Mouse (Mus musculus): Measurements from ENCODE around the gene Rln1. TPM values are rescaled to one million over a fixed set of nuclear protein-coding genes. Genes with fewer than 3 reads are reported as not detected.
A peak's percentile ranks its signal among the peaks of the same experiment; 100 is the strongest.

Gene Rln1
- total and polyA plus RNA-seq, 3 experiments = not detected

DNA sequence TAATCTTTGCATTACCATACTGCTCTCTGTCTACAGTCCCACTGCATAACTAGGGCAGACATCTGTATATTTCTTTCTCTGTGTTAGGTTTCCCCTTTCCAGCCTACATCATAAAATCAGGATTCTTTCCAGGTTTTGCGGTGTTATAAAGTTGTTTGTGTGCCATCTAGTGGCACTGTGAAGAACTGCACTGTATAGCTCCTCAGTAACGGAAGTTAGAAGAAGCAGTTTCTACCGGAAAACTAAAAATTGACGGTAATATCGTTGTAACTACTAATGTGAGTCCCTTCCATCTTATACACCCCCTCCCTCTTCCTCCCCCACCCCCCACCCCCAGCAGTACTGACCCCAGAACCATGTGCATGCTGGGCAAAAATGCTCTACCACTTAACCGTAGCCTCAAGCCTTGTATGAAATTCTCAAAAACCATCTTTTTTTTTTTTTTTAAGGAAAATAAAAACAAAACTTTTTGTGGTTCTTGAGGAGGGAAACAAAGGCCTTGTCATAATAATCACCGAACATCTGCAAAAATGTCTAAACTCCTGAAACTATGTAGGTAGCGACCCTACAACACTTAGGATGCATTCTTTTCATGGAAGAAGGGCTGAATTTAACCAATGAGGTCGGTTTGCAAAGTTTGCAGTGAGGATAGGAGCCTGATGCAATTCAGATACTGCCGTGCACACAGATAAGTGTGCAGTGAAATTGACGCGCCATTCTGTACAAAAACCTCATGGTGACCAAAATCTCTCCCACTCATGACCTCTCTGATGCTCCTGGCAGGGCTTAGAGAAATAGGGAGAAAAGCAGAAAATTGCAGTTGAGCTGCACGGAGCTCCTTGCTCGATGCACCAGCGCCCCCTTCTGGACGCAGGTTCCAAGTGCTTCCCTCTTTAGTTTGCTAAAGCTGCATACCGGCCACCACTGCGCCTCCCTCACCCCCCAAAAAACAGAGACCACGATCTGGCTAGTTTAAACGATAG, 20.7 kb upstream of the Rln1 start:
- peak; percentile 84 to 90 for DNase-seq
- Histone ChIP-seq H3K4me1 (ENCODE audit: control insufficient read depth, insufficient read depth, low read length) (no peaks in the 10 kb centered on the region; the same call in 1 of the 2 replicates), H3K79me2 (replicated peaks; ENCODE audit: control insufficient read depth, insufficient read depth, low read length) (no peaks in the 10 kb centered on the region), H3K9ac (ENCODE audit: low read depth, low read length) (no peak overlapping the region; the same call in 1 of the 2 replicates), H3K27ac (peak overlapping the region; percentile 47), H3K27me3 (ENCODE audit: control insufficient read depth, insufficient read depth, low read length) (no peaks in the 10 kb centered on the region), H3K36me3 (ENCODE audit: control insufficient read depth, insufficient read depth, low read length) (0 out of 2 replicates have a peak, but pooled peaks cover 2% of the 10 kb centered on the region), H3K4me3 (peak overlapping the region; percentile 32)
- WGBS = 3% methylated on average over 20 of the region's 20 CpGs
- intact Hi-C loops (cut with DNase I) = loop anchor here (1.0 to 2.0 kb wide), 5 partner anchors 46 to 578 kb away; no protein-coding TSS in a partner anchor
- peak; percentile 86 for TF ChIP-seq EP300 (IDR thresholded peaks at IDR 0.05; ENCODE audit: insufficient read depth, low read depth, low read length)
- no peak for TF ChIP-seq POLR2A (IDR thresholded peaks at IDR 0.05; ENCODE audit: insufficient read depth, low read depth, low read length)
- TF ChIP-seq CTCF (IDR thresholded peaks at IDR 0.05) = peak; percentile 95

DNA sequence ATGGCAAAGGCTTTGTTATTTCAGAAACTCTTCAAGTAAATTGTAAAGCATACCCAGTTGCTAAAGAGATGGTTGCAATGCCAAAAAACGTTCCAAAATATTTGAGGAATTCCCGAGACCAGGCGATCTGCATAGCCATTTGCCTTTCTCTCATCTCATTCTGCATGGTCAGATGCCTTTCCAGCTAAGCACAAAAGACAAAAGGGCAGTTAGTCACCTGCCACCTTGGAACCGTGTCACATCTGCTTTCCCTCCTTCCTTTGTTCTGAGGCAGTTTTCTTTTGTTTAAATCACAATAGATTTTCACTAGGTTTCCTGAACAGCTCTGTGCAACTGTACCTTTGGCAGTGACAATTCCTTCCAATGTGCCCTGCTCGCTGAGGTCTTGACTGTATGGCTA, 16.5 kb upstream of the Rln1 start:
- no peaks in the 10 kb centered on the region; the same call in 1 of the 2 replicates for H3K4me1 ChIP-seq (ENCODE audit: control insufficient read depth, insufficient read depth, low read length)

DNA sequence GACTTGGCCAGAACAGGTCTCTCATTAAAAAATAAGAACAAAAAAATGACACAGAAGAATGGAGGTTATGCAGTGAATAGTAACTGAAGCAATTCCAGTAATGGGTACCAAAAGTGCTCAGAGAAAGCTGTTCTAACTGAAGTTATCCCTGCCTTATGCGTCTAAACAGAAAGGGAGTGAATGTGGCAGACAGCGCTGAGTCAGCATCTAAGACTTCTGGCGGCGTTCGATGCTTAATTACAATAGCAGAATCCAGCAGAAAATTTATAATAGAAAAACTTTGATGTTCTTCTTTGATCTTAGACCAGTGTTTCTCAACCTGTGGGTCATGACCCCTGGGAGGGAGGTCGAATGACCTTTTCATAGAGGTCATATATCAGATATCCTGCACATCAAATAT, 11.2 kb upstream of the Rln1 start:
- intact Hi-C loops (cut with DNase I) = no loop called here
- 85% methylated on average over 6 of the region's 6 CpGs for WGBS
- H3K4me1 ChIP-seq (ENCODE audit: control insufficient read depth, insufficient read depth, low read length) = no peaks in the 10 kb centered on the region

More for the DNA sequence above, 16.5 kb upstream of the Rln1 start:
- Histone ChIP-seq H3K9ac (ENCODE audit: low read depth, low read length) (no peak overlapping the region), H3K27me3 (ENCODE audit: control insufficient read depth, insufficient read depth, low read length) (no peaks in the 10 kb centered on the region), H3K4me3 (no peak overlapping the region), H3K79me2 (replicated peaks; ENCODE audit: control insufficient read depth, insufficient read depth, low read length) (no peaks in the 10 kb centered on the region), H3K27ac (no peak overlapping the region), H3K36me3 (ENCODE audit: control insufficient read depth, insufficient read depth, low read length) (0 out of 2 replicates have a peak, but pooled peaks cover 2% of the 10 kb centered on the region)
- intact Hi-C loops (cut with DNase I) = no loop called here
- TF ChIP-seq POLR2A (IDR thresholded peaks at IDR 0.05; ENCODE audit: insufficient read depth, low read depth, low read length) = no peak
- no peak for DNase-seq
- 64% methylated on average over 5 of the region's 5 CpGs for WGBS

DNA sequence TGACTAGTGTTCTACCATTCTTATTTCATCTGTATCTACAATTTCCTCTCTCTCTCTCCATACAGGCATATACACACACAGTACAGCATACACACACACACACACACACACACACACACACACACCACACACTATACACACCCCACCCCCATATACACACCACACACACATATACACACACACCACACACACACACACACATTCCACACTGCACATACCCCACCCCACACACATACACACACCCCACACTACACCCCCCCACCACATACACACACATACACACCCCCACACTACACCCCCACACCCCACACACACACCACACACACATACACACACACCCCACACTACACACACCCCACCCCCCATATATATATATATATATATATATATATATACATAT, 10.4 kb upstream of the Rln1 start:
- Histone ChIP-seq H3K27me3 (ENCODE audit: control insufficient read depth, insufficient read depth, low read length) (no peaks in the 10 kb centered on the region), H3K36me3 (ENCODE audit: control insufficient read depth, insufficient read depth, low read length) (no peaks in the 10 kb centered on the region), H3K9ac (ENCODE audit: low read depth, low read length) (no peak overlapping the region), H3K79me2 (replicated peaks; ENCODE audit: control insufficient read depth, insufficient read depth, low read length) (no peaks in the 10 kb centered on the region), H3K27ac (no peak overlapping the region), H3K4me3 (no peak overlapping the region), H3K4me1 (ENCODE audit: control insufficient read depth, insufficient read depth, low read length) (no peaks in the 10 kb centered on the region)
- no peak for TF ChIP-seq POLR2A (IDR thresholded peaks at IDR 0.05; ENCODE audit: insufficient read depth, low read depth, low read length)
- no peak for TF ChIP-seq EP300 (IDR thresholded peaks at IDR 0.05; ENCODE audit: insufficient read depth, low read depth, low read length)
- no peak for TF ChIP-seq CTCF (IDR thresholded peaks at IDR 0.05)
- intact Hi-C loops (cut with DNase I) = no loop called here
- no peak for DNase-seq

More for the DNA sequence above, 11.2 kb upstream of the Rln1 start:
- no peak overlapping the region for H3K9ac ChIP-seq (ENCODE audit: low read depth, low read length)
- H3K36me3 ChIP-seq (ENCODE audit: control insufficient read depth, insufficient read depth, low read length) = no peaks in the 10 kb centered on the region
- H3K27me3 ChIP-seq (ENCODE audit: control insufficient read depth, insufficient read depth, low read length) = no peaks in the 10 kb centered on the region
- H3K79me2 ChIP-seq (replicated peaks; ENCODE audit: control insufficient read depth, insufficient read depth, low read length) = no peaks in the 10 kb centered on the region
- no peak overlapping the region for H3K27ac ChIP-seq
- TF ChIP-seq CTCF (IDR thresholded peaks at IDR 0.05) (no peak), EP300 (IDR thresholded peaks at IDR 0.05; ENCODE audit: insufficient read depth, low read depth, low read length) (no peak), POLR2A (IDR thresholded peaks at IDR 0.05; ENCODE audit: insufficient read depth, low read depth, low read length) (no peak)
- no peak for DNase-seq
- H3K4me3 ChIP-seq = no peak overlapping the region

DNA sequence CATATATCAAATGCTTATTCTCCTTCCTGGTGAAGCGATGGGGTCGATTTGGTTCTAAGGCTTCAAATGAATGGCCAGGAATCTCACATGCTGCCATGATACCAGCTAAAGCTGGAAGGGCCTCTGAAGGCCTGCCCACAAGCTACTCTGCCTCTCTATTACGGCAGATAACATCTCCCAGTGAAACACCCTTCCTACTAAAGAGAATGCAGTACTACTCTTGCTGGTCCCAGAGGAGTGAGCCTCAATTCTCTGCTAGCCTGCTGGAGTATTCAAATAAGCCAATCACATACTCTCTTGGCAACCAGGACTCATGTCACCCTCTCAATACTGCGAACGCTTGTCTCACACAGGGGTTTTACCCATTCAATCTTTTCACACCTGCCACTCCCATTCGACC, 7.8 kb upstream of the Rln1 start:
- Histone ChIP-seq H3K36me3 (ENCODE audit: control insufficient read depth, insufficient read depth, low read length) (no peaks in the 10 kb centered on the region), H3K9ac (ENCODE audit: low read depth, low read length) (no peak overlapping the region), H3K79me2 (replicated peaks; ENCODE audit: control insufficient read depth, insufficient read depth, low read length) (no peaks in the 10 kb centered on the region), H3K4me1 (ENCODE audit: control insufficient read depth, insufficient read depth, low read length) (no peaks in the 10 kb centered on the region), H3K27ac (no peak overlapping the region), H3K27me3 (ENCODE audit: control insufficient read depth, insufficient read depth, low read length) (no peaks in the 10 kb centered on the region), H3K4me3 (no peak overlapping the region)
- DNase-seq = no peak
- 78% methylated on average over 6 of the region's 6 CpGs for WGBS
- intact Hi-C loops (cut with DNase I) = no loop called here
- TF ChIP-seq EP300 (IDR thresholded peaks at IDR 0.05; ENCODE audit: insufficient read depth, low read depth, low read length) (no peak), CTCF (IDR thresholded peaks at IDR 0.05) (no peak), POLR2A (IDR thresholded peaks at IDR 0.05; ENCODE audit: insufficient read depth, low read depth, low read length) (no peak)

DNA sequence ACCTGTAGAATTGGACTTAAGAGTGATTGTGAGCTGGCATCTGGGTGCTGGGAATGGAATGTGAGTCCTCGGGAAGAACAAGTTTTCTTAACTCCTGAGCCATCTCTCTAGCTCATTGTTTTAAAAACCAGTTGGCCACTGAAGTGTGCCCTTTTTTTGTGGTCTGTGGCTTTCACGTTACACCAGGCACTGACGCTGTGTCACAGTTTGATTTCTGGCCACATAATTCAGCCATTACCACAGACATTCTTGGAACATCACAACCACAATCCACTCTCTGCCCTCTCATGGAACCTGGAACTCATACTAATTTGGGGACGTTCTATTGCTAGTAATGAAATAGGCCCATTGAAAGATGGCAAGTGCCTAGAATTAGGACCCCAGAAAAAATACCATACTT, 6.6 kb upstream of the Rln1 start:
- no peak for TF ChIP-seq CTCF (IDR thresholded peaks at IDR 0.05)
- no peak for TF ChIP-seq EP300 (IDR thresholded peaks at IDR 0.05; ENCODE audit: insufficient read depth, low read depth, low read length)
- TF ChIP-seq POLR2A (IDR thresholded peaks at IDR 0.05; ENCODE audit: insufficient read depth, low read depth, low read length) = no peak
- Histone ChIP-seq H3K4me3 (no peak overlapping the region), H3K27ac (no peak overlapping the region), H3K27me3 (ENCODE audit: control insufficient read depth, insufficient read depth, low read length) (no peaks in the 10 kb centered on the region), H3K36me3 (ENCODE audit: control insufficient read depth, insufficient read depth, low read length) (no peaks in the 10 kb centered on the region), H3K4me1 (ENCODE audit: control insufficient read depth, insufficient read depth, low read length) (no peaks in the 10 kb centered on the region), H3K9ac (ENCODE audit: low read depth, low read length) (no peak overlapping the region), H3K79me2 (replicated peaks; ENCODE audit: control insufficient read depth, insufficient read depth, low read length) (no peaks in the 10 kb centered on the region)
- intact Hi-C loops (cut with DNase I) = no loop called here
- 75% methylated on average over 4 of the region's 4 CpGs for WGBS
- DNase-seq = no peak

Data from heart, adult 2 months (tissue).